Mouse (Mus musculus) heart, postnatal 14 days (tissue): ENCODE results near the gene Slc6a8. TPM values are rescaled to one million over a fixed set of nuclear protein-coding genes. Genes with fewer than 3 reads are reported as not detected.

Source experiments
- DNase-seq, 2 experiments: peaks; one replicate each; pipeline ENCODE4 v3.0.0; 2021 to 2022
- intact Hi-C: fragments of 180-260 bp; cut with DNase I; formaldehyde crosslinking; loops from one replicate; pipeline ENCODE4 v1.15.1; 2025
- long read RNA-seq, 2 experiments: library from polyadenylated mRNA; stranded (forward); transcript quantifications; one replicate each; pipeline ENCODE4 v2.0.0; 2021
- total RNA-seq, 2 experiments: library from RNA; stranded (reverse); gene quantifications; 2 replicates each; pipeline ENCODE4 v1.2.3; 2021

Gene Slc6a8
- total RNA-seq, result 100 to 1,000 TPM; 109 to 112 TPM
- long read RNA-seq, experiment 1, transcript Slc6a8-203 (13 exons, 3,314 nt), result major isoform, 21 of 28 reads
- long read RNA-seq, experiment 1, partial matches to known transcripts, result 3 of 28 reads
- long read RNA-seq, experiment 1, other reads (novel, unspliced or antisense), result 3 of 28 reads
- long read RNA-seq, experiment 2, transcript Slc6a8-203 (13 exons, 3,314 nt), result major isoform, 14 of 22 reads
- long read RNA-seq, experiment 2, partial matches to known transcripts, result 4 of 22 reads
- long read RNA-seq, experiment 2, other reads (novel, unspliced or antisense), result 4 of 22 reads

DNA sequence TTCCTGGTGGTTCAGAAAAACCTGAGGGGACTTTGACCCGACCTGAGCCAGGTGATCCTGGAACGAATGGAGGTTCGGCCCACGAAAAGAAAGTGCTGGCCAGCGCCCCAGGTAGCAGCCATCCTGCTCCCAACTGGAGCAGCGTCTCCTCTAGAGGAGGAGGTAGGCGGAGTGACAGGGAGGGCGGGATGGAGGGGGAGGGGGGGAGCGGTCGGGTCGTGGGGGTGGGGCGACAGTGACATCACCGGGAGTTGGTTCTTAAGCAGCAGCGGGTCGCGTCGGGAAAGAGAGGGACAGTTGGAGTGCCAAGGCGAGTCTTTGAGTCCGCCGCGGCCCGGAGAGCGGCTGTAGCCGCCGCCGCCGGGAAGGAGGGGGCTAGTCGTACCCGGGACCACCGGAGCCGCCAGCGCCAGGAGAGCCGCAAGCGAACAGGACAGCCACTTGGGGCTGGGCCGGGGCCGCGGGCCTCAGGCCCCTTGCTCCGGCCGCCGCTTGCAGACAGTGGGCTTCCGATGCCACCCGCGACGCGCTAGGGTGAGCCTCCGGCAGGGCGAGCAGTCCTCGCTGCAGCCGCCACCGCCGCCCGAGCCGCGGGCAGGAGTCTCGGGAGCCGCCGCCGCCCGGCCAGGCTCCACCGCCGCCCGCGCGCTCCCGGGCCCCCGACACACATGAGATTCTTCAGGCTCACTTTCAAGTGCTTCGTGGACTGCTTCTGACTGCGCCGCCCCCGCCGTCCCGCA lies at the start of gene Slc6a8:
Slc6a8 (plus strand) TSS at position 272 of the 740 bp plus-strand sequence.
- DNase-seq, result peak; percentile 74 to 80
- intact Hi-C loops, result loop anchor here (1.0 to 10.0 kb wide), 5 partner anchors 20 to 274 kb away; partner anchors contain the start of genes Arhgap4 and Naa10

DNA sequence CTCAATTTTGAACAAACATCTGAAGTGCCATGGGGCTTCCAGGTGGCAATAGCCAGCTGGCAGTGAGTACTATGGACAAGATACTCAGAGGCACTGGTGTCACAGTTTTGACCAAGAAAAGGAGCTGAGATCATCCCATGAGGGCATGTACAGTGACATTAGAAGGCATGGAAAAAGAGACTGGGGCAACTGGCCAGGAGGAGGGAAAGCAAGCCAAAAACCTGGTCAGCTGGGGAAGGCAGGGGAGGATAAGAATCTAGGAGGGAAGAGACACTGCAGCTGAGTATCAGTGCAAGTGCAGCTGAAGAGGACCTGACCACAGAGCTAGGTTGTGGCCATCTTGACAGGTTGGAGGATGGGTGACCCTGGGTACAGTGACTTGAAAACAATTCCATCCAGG lies 46.0 kb upstream of the Slc6a8 start:
- intact Hi-C loops, result no loop called here
- DNase-seq, result no peak

DNA sequence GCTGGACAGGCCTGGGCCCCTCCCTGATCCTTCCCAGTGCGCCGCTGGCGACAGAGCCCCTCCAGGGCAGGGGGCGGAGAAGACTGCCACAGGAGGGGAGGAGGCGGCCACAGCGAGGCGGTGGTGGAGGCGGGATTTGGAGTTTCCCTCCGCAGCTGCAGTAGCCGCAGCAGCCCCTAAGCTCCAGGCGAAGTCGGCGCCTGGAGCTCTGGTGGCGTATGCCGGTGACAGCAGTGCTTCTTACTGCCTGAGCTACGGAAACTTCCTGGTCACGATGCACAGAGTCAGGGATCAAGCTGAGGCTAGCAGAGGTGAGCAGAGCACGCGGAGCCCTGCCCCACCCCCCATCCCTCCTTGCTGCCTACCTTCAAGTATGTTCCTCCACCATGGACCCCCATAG lies 37.5 kb upstream of the Slc6a8 start:
- intact Hi-C loops, result no loop called here
- no peak for DNase-seq

GRCm38 (mm10) chrX:73637415-73637814 lies 35.5 kb upstream of the Slc6a8 start:
- intact Hi-C loops, result no loop called here
- peak in 1 of 2 experiments; percentile 10 for DNase-seq

DNA sequence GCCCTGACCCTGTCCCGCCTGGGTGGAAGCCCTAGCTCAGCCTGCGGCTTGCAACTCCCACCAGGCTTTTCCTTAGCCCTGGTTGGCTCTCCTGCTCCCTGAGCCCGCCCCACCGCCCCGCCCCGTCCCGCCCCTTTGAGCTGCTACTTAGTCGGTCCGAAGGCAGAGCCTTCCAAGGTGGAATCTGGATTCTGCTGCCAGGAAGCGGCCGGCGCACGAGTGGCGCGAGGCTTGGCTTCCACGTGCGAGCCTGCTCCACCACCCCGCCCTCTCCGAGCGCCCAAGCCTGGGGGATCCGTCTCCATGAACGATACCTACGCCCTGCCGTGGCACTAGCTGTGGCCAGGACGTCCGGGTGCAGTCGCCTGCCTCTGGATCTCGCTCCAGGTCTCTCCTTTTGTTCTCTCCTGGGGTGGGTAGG lies 33.7 kb upstream of the Slc6a8 start, which contains the start of gene Dusp9:
Dusp9 (plus strand) TSS at position 165 of the 421 bp plus-strand sequence.
- peak; percentile 12 to 45 for DNase-seq
- intact Hi-C loops, result no loop called here

DNA sequence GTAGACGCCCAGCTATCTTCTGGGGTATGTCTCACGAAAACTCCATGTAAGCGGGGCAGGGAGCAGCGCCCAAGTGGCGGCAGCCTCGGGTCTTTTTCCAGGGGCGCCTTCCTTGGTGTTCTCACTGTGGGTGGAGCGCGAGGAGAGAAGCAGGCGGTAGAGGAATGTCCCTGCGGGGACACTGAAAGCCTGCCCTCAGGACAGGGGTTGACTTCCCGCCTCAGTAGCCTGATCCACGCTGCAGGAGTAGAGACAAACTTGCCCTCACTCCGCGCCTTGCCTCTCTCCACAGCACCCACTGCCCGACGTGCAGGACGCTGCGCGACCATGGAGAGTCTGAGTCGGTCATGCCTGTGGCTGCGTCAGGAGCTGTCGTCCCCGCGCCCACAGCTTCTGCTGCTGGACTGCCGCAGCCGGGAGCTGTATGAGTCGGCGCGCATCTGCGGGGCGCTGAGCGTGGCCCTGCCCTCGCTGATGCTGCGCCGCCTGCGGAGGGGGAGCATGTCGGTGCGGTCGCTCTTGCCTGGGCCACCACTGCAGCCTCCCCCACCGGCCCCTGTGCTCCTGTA lies 33.0 kb upstream of the Slc6a8 start:
- DNase-seq, result peak in 1 of 2 experiments; percentile 9
- intact Hi-C loops, result no loop called here

GRCm38 (mm10) chrX:73645121-73645520 lies 27.8 kb upstream of the Slc6a8 start:
- DNase-seq, result no peak
- intact Hi-C loops, result no loop called here

DNA sequence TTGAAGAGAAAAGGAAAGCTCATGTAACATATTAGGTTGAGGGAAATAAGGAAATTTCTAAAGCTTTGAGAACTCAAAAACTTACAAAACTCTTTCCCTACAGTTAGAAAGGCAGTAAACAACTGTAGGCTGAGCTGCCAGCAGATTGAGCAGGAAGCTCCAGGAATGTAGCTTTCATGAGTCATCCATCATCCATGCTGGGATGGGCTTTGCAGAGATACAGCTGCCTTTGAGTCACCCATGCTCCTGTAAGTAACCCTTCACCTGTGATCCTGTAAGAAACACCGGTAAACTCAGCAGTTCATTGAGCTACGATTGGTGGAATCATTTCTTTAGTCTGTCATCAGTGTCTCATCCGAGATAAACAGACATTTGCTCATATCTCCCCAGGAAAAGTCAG lies 22.1 kb upstream of the Slc6a8 start:
- DNase-seq, result no peak
- intact Hi-C loops, result loop anchor here (5.0 to 10.0 kb wide), 2 partner anchors 196 to 599 kb away; partner anchors contain the start of gene Haus7

- intact Hi-C loops, result loop anchor here (5.0 to 10.0 kb wide), 2 partner anchors 199 to 601 kb away; partner anchors contain the start of gene Haus7
These were observed 19.6 kb upstream of the Slc6a8 start for GRCm38 (mm10) chrX:73653392-73653791.

DNA sequence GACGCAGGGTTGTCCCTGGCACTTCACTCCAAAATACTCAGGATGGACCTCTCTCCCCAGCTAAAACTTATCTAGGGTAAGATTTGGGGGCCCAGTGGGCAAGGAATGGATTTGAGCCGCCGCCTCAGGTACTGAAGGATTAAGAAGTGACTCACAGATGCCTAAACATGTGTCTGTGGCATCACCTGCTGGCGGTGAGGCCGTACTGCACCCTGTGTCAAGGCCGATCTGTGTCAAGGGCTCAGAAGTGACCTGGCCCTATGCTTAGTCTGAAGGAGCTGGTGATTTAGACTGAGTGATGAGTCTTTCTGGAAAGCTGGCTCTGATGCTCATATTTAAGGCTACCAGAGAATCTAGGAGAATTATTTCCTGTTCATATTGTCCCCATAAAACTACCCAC lies 18.8 kb upstream of the Slc6a8 start:
- DNase-seq, result peak; percentile 61 to 73
- intact Hi-C loops, result loop anchor here (1.0 to 10.0 kb wide), 3 partner anchors 83 to 602 kb away; partner anchors contain the start of gene Haus7

More at GRCm38 (mm10) chrX:73653392-73653791, 19.6 kb upstream of the Slc6a8 start:
- no peak for DNase-seq

DNA sequence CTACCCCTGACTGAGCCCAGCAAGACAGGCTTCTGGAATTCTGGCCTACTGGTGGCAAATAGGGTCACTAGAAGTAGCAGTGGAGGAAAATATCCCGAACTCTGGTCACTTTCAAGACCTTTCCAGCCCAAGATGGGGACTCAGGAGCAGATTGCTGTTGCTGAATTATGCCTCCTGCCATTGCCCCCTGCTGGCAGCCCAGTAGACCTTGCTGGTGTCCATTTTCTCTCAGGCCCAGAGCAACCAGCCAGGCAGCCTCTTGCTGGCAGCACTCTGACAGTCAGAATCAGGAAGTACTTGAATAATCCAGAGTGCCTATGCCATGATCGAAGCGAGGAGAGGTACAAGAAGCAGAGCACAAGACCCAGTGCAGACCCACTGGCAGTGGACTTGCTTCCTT lies 17.4 kb upstream of the Slc6a8 start:
- intact Hi-C loops, result loop anchor here (5.0 to 10.0 kb wide), 2 partner anchors 63 to 201 kb away; partner anchors contain the start of gene Haus7
- peak; percentile 20 to 35 for DNase-seq

DNA sequence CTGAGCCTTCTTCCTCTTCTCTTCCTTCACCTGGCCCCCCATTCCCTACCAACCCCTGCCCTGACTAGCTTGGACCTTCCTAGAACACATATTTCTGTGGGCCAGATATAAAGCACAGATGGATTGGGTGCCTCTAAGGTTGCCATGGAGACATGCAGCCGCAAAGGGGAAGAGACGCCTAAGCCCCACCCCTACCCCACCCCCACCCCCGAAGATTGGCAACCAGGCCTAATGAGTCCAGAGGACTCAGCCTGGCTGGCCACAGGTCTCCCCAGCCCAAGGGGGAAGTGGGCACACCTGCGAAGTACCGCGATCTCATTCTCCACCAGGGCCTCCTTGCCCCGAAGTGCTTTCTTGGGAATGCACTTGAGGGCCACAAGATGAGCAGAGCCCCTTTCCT lies 14.6 kb upstream of the Slc6a8 start:
- no peak for DNase-seq
- intact Hi-C loops, result loop anchor here (5.0 to 10.0 kb wide), 2 partner anchors 66 to 204 kb away; partner anchors contain the start of gene Haus7

DNA sequence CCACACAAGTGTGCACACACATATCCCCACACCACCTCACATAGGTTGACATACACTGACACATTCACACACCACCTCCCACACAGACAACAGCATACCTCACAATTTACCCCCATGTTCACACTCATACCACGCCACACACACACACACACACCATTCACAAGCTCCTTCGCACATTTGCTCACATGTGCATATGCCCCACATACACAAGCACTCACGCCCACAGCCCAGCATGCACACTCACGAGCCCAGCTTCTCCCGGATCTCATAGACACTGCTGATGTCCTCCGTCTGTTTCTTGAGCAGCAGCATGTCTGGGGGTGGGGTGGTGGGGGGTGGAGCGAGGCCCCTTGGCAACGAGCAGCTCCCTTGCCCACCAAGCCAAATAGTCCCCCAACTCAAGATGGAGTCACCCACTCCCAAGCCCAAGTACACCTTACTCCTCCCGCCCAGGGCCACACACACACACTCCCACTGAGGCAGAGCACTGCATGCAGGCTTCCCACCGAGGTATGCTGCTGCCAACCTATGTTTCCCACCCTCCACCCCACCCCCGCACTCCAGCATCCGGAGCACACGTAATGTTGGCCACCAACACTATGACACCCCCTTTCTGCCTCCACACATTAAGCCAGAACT lies 13.9 kb upstream of the Slc6a8 start:
- intact Hi-C loops, result loop anchor here (5.0 to 10.0 kb wide), 2 partner anchors 67 to 204 kb away; partner anchors contain the start of gene Haus7
- no peak for DNase-seq

DNA sequence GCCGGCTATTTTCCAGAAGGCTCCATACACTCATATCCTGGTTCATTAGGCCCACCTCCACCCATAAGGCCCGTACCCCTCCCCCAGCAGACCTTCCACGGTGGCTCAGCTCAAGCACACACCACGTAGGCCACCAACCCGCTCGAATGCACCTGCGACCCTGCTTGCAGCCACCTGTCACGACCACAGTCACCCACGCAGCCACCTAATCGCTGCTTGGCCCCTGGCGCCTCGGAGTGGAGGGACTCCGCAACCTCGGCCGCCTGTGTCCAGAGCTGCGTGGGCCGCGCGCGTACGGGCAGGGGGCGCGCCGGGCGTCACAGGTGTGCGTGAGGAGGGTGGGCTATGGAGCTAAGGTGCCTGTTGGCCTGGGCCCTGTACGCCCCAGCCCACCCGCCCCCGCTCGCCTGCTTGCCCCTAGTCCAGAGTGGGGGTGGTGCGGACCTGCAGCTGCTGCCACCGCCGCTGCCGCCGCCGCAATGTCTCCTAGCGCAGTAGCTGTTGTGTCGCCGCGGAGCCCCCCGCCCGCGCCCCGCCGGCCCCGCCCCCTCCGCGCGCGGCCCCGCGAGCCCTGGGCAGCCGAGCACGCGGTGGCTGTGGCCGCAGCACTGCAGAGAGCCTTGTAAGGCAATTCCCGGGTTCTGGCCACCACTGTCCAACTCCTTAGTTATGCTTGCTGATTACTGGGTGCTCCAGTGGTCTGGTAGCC lies 13.2 kb upstream of the Slc6a8 start, which contains the start of gene Pnck:
Pnck (minus strand) TSS at position 543 of the 709 bp plus-strand sequence.
- DNase-seq, result peak in 1 of 2 experiments; percentile 20
- intact Hi-C loops, result loop anchor here (5.0 to 10.0 kb wide), 3 partner anchors 67 to 652 kb away; partner anchors contain the start of gene Haus7

DNA sequence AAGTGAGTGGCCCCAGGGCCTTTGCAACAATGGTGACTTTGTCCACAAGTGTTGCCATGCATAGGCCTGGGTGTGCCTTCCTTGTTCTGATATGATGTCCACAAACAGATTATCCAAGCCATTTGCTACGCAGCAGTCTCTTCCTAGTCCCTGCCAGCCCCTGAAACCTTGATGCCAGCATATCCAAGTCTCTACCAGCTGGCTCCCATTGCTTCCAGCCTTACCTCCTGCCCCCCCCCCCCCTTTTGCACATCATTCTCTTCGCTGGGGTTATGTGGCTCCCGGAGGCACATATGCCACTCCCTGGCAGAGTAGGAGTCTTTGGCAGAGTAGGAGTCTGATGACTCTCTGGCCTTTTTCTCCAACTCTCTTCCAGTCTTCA lies 12.7 kb upstream of the Slc6a8 start:
- DNase-seq, result no peak
- intact Hi-C loops, result loop anchor here (5.0 kb wide), 1 partner anchor 653 kb away; no protein-coding TSS in a partner anchor

GRCm38 (mm10) chrX:73663143-73663542 lies 9.8 kb upstream of the Slc6a8 start:
- intact Hi-C loops, result loop anchor here (5.0 kb wide), 1 partner anchor 656 kb away; no protein-coding TSS in a partner anchor

GRCm38 (mm10) chrX:73672031-73672431 lies 919 bp upstream of the Slc6a8 start:
- DNase-seq, result peak; percentile 42 to 54

More at GRCm38 (mm10) chrX:73663143-73663542, 9.8 kb upstream of the Slc6a8 start:
- no peak for DNase-seq

DNA sequence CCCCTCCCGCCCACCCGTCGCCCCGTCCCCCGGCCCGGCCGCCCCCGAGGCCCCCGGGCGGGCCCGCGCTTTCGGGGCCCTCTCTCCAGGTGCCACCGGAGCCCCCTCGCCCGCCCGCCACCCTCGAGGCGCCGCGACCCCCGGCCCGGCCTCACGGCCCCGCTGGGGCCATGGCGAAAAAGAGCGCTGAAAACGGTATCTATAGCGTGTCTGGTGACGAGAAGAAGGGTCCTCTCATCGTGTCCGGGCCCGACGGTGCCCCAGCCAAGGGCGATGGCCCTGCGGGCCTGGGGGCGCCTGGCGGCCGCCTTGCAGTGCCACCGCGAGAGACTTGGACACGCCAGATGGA lies 643 bp downstream of the Slc6a8 start:
- no peak for DNase-seq
- intact Hi-C loops, result loop anchor here (5.0 to 10.0 kb wide), 4 partner anchors 49 to 274 kb away; partner anchors contain the start of genes Arhgap4 and Naa10

More at GRCm38 (mm10) chrX:73672031-73672431, 919 bp upstream of the Slc6a8 start:
- intact Hi-C loops, result loop anchor here (1.0 to 10.0 kb wide), 5 partner anchors 21 to 275 kb away; partner anchors contain the start of genes Arhgap4 and Naa10
